In genomic region chr16:30938664-30939063, GRCm38 (mm10) we compare ENCODE assay signal across 19 mouse cellular contexts.
DNase-seq lines count a peak whose midpoint lies in the region; ATAC-seq and TF ChIP-seq lines count a peak whose summit lies in the region.
"Had no signal": no experiment of that assay in that cellular context is flagged by ENCODE, and none has a peak within 500 bp of the region (broad histone marks: within the 10 kb centered on the region; RNA-seq: fewer than 3 reads in every experiment).

No protein-coding gene starts in this region.

- DNase-seq in forebrain, postnatal 0 days = peak; percentile 47
- DNase-seq in CH12.LX (ENCODE audit: extremely low read depth) = peak; percentile 46
- DNase-seq in gastrocnemius, postnatal 14 days = no peak
- DNase-seq in cerebellum, adult 2 months = no peak
- DNase-seq: adrenal gland, postnatal 25 days; cerebellum, adult 8-10 months; cerebellum, postnatal 14 days; gastrocnemius, adult 2 months; heart, adult 2 months; kidney, adult 8-10 months had no signal

- 65% methylated on average over 3 of the region's 3 CpGs for WGBS in forebrain, postnatal 0 days
- 85% methylated on average over 3 of the region's 3 CpGs for WGBS in forebrain, embryonic 16.5 days
- 59% methylated on average over 3 of the region's 3 CpGs for WGBS in cerebellum, adult 2 months

- H3K4me2 ChIP-seq in forebrain, postnatal 0 days (ENCODE audit: low read depth) = no peak overlapping the region
- no peak overlapping the region for H3K4me2 ChIP-seq in forebrain, embryonic 16.5 days (ENCODE audit: low read length)
- H3K4me2 ChIP-seq in CH12.LX (ENCODE audit: insufficient read depth, low read depth, poor library complexity, severe bottlenecking) = no peak overlapping the region
- H3K4me2 ChIP-seq: embryonic facial prominence, embryonic 13.5 days; heart, embryonic 11.5 days; heart, embryonic 15.5 days; hindbrain, embryonic 15.5 days had no signal

- intact Hi-C loops in gastrocnemius, postnatal 14 days (cut with DNase I; ENCODE audit: low total_unique reads) = no loop called here

- H3K27me3 ChIP-seq in forebrain, postnatal 0 days (ENCODE audit: insufficient read depth, low read length) = no peaks in the 10 kb centered on the region
- H3K27me3 ChIP-seq in forebrain, embryonic 16.5 days (replicated peaks; ENCODE audit: control insufficient read depth, insufficient read depth, low read length) = no peaks in the 10 kb centered on the region
- H3K27me3 ChIP-seq in CH12.LX (replicated peaks) = no peaks in the 10 kb centered on the region
- no peaks in the 10 kb centered on the region for H3K27me3 ChIP-seq in cerebellum, adult 2 months (ENCODE audit: control insufficient read depth, insufficient read depth, low read length)
- H3K27me3 ChIP-seq: embryonic facial prominence, embryonic 13.5 days; heart, embryonic 15.5 days; hindbrain, embryonic 15.5 days had no signal

- no peak; the same call in 1 of the 2 replicates for TF ChIP-seq EP300 in CH12.LX (IDR thresholded peaks at IDR 0.05; ENCODE audit: low read length)

- no peak for TF ChIP-seq CTCF in forebrain, postnatal 0 days (IDR thresholded peaks at IDR 0.05; ENCODE audit: low read depth)
- no peak for TF ChIP-seq CTCF in CH12.LX (conservative IDR thresholded peaks at IDR 0.05 in 1 of 2, IDR thresholded peaks at IDR 0.05 in 1 of 2; ENCODE audit: low read depth in 2 of 2, low read length in 2 of 2)
- TF ChIP-seq CTCF in cerebellum, adult 2 months (IDR thresholded peaks at IDR 0.05; ENCODE audit: borderline replicate concordance, insufficient read depth, low read depth, low read length) = no peak

- TF ChIP-seq RAD21 in CH12.LX (IDR thresholded peaks at IDR 0.05; ENCODE audit: low read depth, low read length) = no peak

- H3K4me3 ChIP-seq in forebrain, postnatal 0 days (ENCODE audit: low read depth, low read length) = no peak overlapping the region
- no peak overlapping the region for H3K4me3 ChIP-seq in forebrain, embryonic 16.5 days (replicated peaks; ENCODE audit: low read length)
- no peak overlapping the region for H3K4me3 ChIP-seq in CH12.LX (replicated peaks in 1 of 3; ENCODE audit: low read depth in 2 of 3, low read length in 2 of 3, poor library complexity in 1 of 3)
- H3K4me3 ChIP-seq in cerebellum, adult 2 months (replicated peaks; ENCODE audit: insufficient read depth, low read depth, low read length) = no peak overlapping the region
- H3K4me3 ChIP-seq: embryonic facial prominence, embryonic 13.5 days; gastrocnemius, adult 2 months; heart, adult 2 months; heart, embryonic 15.5 days; hindbrain, embryonic 15.5 days had no signal

- no peaks in the 10 kb centered on the region for H3K36me3 ChIP-seq in forebrain, postnatal 0 days (ENCODE audit: insufficient read depth)
- H3K36me3 ChIP-seq in forebrain, embryonic 16.5 days (ENCODE audit: control insufficient read depth, insufficient read depth) = no peaks in the 10 kb centered on the region
- peaks cover 0 to 10% of the 10 kb centered on the region in 2 experiments for H3K36me3 ChIP-seq in CH12.LX (replicated peaks in 1 of 2; ENCODE audit: control insufficient read depth in 1 of 2, insufficient read depth in 1 of 2, low read length in 1 of 2)
- H3K36me3 ChIP-seq: embryonic facial prominence, embryonic 13.5 days; heart, embryonic 15.5 days; hindbrain, embryonic 15.5 days had no signal

- no peaks in the 10 kb centered on the region for H3K79me2 ChIP-seq in CH12.LX (replicated peaks; ENCODE audit: control insufficient read depth, extremely low read depth, insufficient read depth, poor library complexity, severe bottlenecking)

- H3K4me1 ChIP-seq in forebrain, postnatal 0 days (ENCODE audit: insufficient read depth) = no peaks in the 10 kb centered on the region
- no peaks in the 10 kb centered on the region for H3K4me1 ChIP-seq in forebrain, embryonic 16.5 days (replicated peaks; ENCODE audit: control insufficient read depth, insufficient read depth, low read length)
- peaks cover 44 to 67% of the 10 kb centered on the region in 2 experiments for H3K4me1 ChIP-seq in CH12.LX (ENCODE audit: control insufficient read depth in 1 of 2, insufficient read depth in 2 of 2)
- no peaks in the 10 kb centered on the region for H3K4me1 ChIP-seq in cerebellum, adult 2 months (ENCODE audit: control insufficient read depth, insufficient read depth, low read length)

- ATAC-seq in forebrain, postnatal 0 days = peak; percentile 71
- ATAC-seq in forebrain, embryonic 16.5 days = no peak
- peak; percentile 55 to 72 for ATAC-seq in hematopoietic stem cell, adult 5-6 weeks (replicated peaks in 1 of 2; ENCODE audit: insufficient read depth in 1 of 2, low FRiP score in 2 of 2, low TSS enrichment in 1 of 2, low read depth in 1 of 2, poor library complexity in 2 of 2, severe bottlenecking in 2 of 2)
- peak; percentile 25; the same call in 1 of the 2 replicates for ATAC-seq in monocyte, adult 5-6 weeks (replicated peaks; ENCODE audit: insufficient number of reproducible peaks, low FRiP score, low TSS enrichment, poor library complexity, severe bottlenecking)
- ATAC-seq: CD4-positive, CD25-positive, alpha-beta regulatory T cell, adult 4 months; intestine, embryonic 16.5 days had no signal

- H3K9ac ChIP-seq in forebrain, postnatal 0 days = no peak overlapping the region
- no peak overlapping the region for H3K9ac ChIP-seq in forebrain, embryonic 16.5 days (replicated peaks; ENCODE audit: low read depth, low read length)
- H3K9ac ChIP-seq in CH12.LX (ENCODE audit: insufficient read depth, low read depth) = no peak overlapping the region
- H3K9ac ChIP-seq: embryonic facial prominence, embryonic 13.5 days; heart, embryonic 15.5 days; hindbrain, embryonic 15.5 days had no signal

- in situ Hi-C loops in CH12.LX (cut with MboI; ENCODE audit: low pct_ligation_motif_present, low pct_unique_long_range_greater_than_20kb, low sequenced_read_pairs) = loop anchor here (10.0 kb wide), 1 partner anchor 114 kb away; no protein-coding TSS in a partner anchor

- no peak overlapping the region for H3K27ac ChIP-seq in forebrain, postnatal 0 days (ENCODE audit: low read depth, low read length)
- no peak overlapping the region for H3K27ac ChIP-seq in forebrain, embryonic 16.5 days (ENCODE audit: low read length)
- peak overlapping the region; percentile 94 for H3K27ac ChIP-seq in CH12.LX (ENCODE audit: insufficient read depth, low read depth)
- no peak overlapping the region for H3K27ac ChIP-seq in cerebellum, adult 2 months (ENCODE audit: insufficient read depth, low read length)
- H3K27ac ChIP-seq: embryonic facial prominence, embryonic 13.5 days; heart, embryonic 15.5 days; hindbrain, embryonic 15.5 days had no signal

- TF ChIP-seq POLR2A in CH12.LX (IDR thresholded peaks at IDR 0.05; ENCODE audit: low read depth, low read length) = no peak
- no peak for TF ChIP-seq POLR2A in cerebellum, adult 2 months (IDR thresholded peaks at IDR 0.05; ENCODE audit: borderline replicate concordance, insufficient read depth, low read length)

- dilution Hi-C loops in CH12.LX (cut with MboI; ENCODE audit: extremely low pct_ligation_motif_present, extremely low pct_unique_long_range_greater_than_20kb, low sequenced_read_pairs) = no loop called here

- no peaks in the 10 kb centered on the region for H3K9me3 ChIP-seq in forebrain, postnatal 0 days (ENCODE audit: low read length)
- no peaks in the 10 kb centered on the region for H3K9me3 ChIP-seq in forebrain, embryonic 16.5 days (ENCODE audit: control insufficient read depth, low read length)
- H3K9me3 ChIP-seq in CH12.LX (replicated peaks; ENCODE audit: low read length) = no peaks in the 10 kb centered on the region
- H3K9me3 ChIP-seq: embryonic facial prominence, embryonic 13.5 days; heart, embryonic 15.5 days; hindbrain, embryonic 15.5 days had no signal

TF ChIP-seq in CH12.LX, 34 proteins besides CTCF, POLR2A, EP300 and RAD21:
- TF ChIP-seq SIN3A (IDR thresholded peaks at IDR 0.05; ENCODE audit: low read length) (0 out of 2 replicates have a peak, but pooled peaks have one; percentile 31), MEF2A (IDR thresholded peaks at IDR 0.05; ENCODE audit: borderline replicate concordance, low read depth, low read length) (0 out of 2 replicates have a peak, but pooled peaks have one; percentile 14), POLR2AphosphoS2 (IDR thresholded peaks at IDR 0.05; ENCODE audit: low read depth, low read length) (no peak), RCOR1 (conservative IDR thresholded peaks at IDR 0.05; ENCODE audit: low read depth, low read length) (no peak)
TF ChIP-seq in CH12.LX: peak in this region for 2.

Comparison
In these comparisons a context has a peak if more than half of its experiments do, and no peak if none do; other contexts are left out.
1. DNase-seq: peak in forebrain, postnatal 0 days (single experiment) and CH12.LX (single experiment); none in gastrocnemius, postnatal 14 days (single experiment) and cerebellum, adult 2 months (0 of 2).